Mouse (Mus musculus): Measurements from ENCODE around the gene C330007P06Rik. TPM values are rescaled to one million over a fixed set of nuclear protein-coding genes. Genes with fewer than 3 reads are reported as not detected.
A peak's percentile ranks its signal among the peaks of the same experiment; 100 is the strongest.

Gene C330007P06Rik
- polyA plus RNA-seq, 1 experiment from 2014 or later, result 12.6 TPM

- H3K4me1 ChIP-seq (replicated peaks), result 0 out of 2 replicates have a peak, but pooled peaks cover 9% of the 10 kb centered on the region
- H3K9ac ChIP-seq, result peak overlapping the region; percentile 78
- H3K4me2 ChIP-seq, result peak overlapping the region; percentile 72
- no peaks in the 10 kb centered on the region for H3K9me3 ChIP-seq (replicated peaks)
- peak; percentile 57 for ATAC-seq (ENCODE audit: insufficient read depth)
- 25% methylated on average over 40 of the region's 41 CpGs for WGBS (ENCODE audit: insufficient replicate concordance)
- peaks cover 10% of the 10 kb centered on the region for H3K36me3 ChIP-seq (replicated peaks)
- peak overlapping the region; percentile 88 for H3K27ac ChIP-seq (replicated peaks)
- peak overlapping the region; percentile 73 for H3K4me3 ChIP-seq (replicated peaks)
- no peaks in the 10 kb centered on the region for H3K27me3 ChIP-seq
These were observed 77.7 kb downstream of the C330007P06Rik start for GRCm38 (mm10) chrX:36796163-36796581.

- Histone ChIP-seq H3K9me3 (replicated peaks) (no peaks in the 10 kb centered on the region), H3K36me3 (replicated peaks) (peaks cover 10% of the 10 kb centered on the region), H3K4me2 (peak within 1 kb of the TSS; percentile 72), H3K27me3 (no peaks in the 10 kb centered on the region), H3K4me3 (replicated peaks) (peak within 1 kb of the TSS; percentile 73), H3K27ac (replicated peaks) (peak within 1 kb of the TSS; percentile 88), H3K9ac (peak within 1 kb of the TSS; percentile 78), H3K4me1 (replicated peaks) (0 out of 2 replicates have a peak, but pooled peaks cover 9% of the 10 kb centered on the region)
- ATAC-seq (ENCODE audit: insufficient read depth), result peak; percentile 96
- WGBS (ENCODE audit: insufficient replicate concordance), result 17% methylated on average over 41 of the region's 41 CpGs
These were observed 78.3 kb downstream of the C330007P06Rik start, which contains the start of gene Slc25a5 for GRCm38 (mm10) chrX:36795424-36796162. Gene Slc25a5, plus strand, starts transcription at chrX:36795651.

GRCm38 (mm10) chrX:36794571-36794970, 79.3 kb downstream of the C330007P06Rik start:
- 0 out of 2 replicates have a peak, but pooled peaks cover 9% of the 10 kb centered on the region for H3K4me1 ChIP-seq (replicated peaks)
- WGBS (ENCODE audit: insufficient replicate concordance), result 84% methylated on average over 5 of the region's 5 CpGs
- no peak for ATAC-seq (ENCODE audit: insufficient read depth)
- no peak overlapping the region for H3K4me3 ChIP-seq (replicated peaks)
- no peaks in the 10 kb centered on the region for H3K27me3 ChIP-seq
- H3K27ac ChIP-seq (replicated peaks), result no peak overlapping the region
- H3K9me3 ChIP-seq (replicated peaks), result no peaks in the 10 kb centered on the region
- peaks cover 10% of the 10 kb centered on the region for H3K36me3 ChIP-seq (replicated peaks)
- no peak overlapping the region for H3K9ac ChIP-seq
- H3K4me2 ChIP-seq, result no peak overlapping the region

- 65% methylated on average over 4 of the region's 4 CpGs for WGBS (ENCODE audit: insufficient replicate concordance)
- no peak overlapping the region for H3K4me3 ChIP-seq (replicated peaks)
- H3K4me2 ChIP-seq, result no peak overlapping the region
- no peak overlapping the region for H3K27ac ChIP-seq (replicated peaks)
- H3K27me3 ChIP-seq, result no peaks in the 10 kb centered on the region
- no peaks in the 10 kb centered on the region for H3K9me3 ChIP-seq (replicated peaks)
- no peaks in the 10 kb centered on the region for H3K36me3 ChIP-seq (replicated peaks)
- H3K9ac ChIP-seq, result no peak overlapping the region
- H3K4me1 ChIP-seq (replicated peaks), result no peaks in the 10 kb centered on the region
- ATAC-seq (ENCODE audit: insufficient read depth), result no peak
These were observed 84.6 kb downstream of the C330007P06Rik start for GRCm38 (mm10) chrX:36789360-36789759.

DNA sequence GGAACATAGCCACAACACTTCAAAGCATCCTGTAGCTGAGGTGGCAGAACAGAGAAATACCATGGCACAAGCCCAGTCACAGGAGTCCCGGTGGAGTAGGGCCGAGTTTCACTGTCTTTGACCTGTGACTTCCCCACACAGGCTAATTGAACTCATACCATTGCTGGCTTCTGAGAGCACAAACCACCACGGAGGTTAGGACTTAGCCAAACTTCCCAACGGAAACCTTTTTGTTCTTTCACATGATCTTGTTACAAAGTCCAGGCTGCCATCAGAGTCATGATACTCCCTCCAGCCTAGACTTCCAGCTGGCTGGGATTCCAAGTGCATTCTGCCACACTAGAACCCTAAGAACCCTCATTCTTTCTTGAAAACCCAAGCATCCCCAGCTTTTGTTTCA, 96.2 kb downstream of the C330007P06Rik start:
- no peak overlapping the region for H3K4me3 ChIP-seq (replicated peaks)
- 54% methylated on average over 4 of the region's 4 CpGs for WGBS (ENCODE audit: insufficient replicate concordance)
- no peaks in the 10 kb centered on the region for H3K27me3 ChIP-seq
- H3K4me2 ChIP-seq, result no peak overlapping the region
- no peaks in the 10 kb centered on the region for H3K9me3 ChIP-seq (replicated peaks)
- no peaks in the 10 kb centered on the region for H3K36me3 ChIP-seq (replicated peaks)
- no peaks in the 10 kb centered on the region for H3K4me1 ChIP-seq (replicated peaks)
- no peak overlapping the region for H3K9ac ChIP-seq
- no peak overlapping the region for H3K27ac ChIP-seq (replicated peaks)
- ATAC-seq (ENCODE audit: insufficient read depth), result no peak

- no peak for ATAC-seq (ENCODE audit: insufficient read depth)
- Histone ChIP-seq H3K4me2 (no peak overlapping the region), H3K36me3 (replicated peaks) (no peaks in the 10 kb centered on the region), H3K4me1 (replicated peaks) (no peaks in the 10 kb centered on the region), H3K4me3 (replicated peaks) (no peak overlapping the region), H3K9ac (no peak overlapping the region), H3K27ac (replicated peaks) (no peak overlapping the region), H3K27me3 (no peaks in the 10 kb centered on the region), H3K9me3 (replicated peaks) (no peaks in the 10 kb centered on the region)
- 73% methylated on average over 5 of the region's 5 CpGs for WGBS (ENCODE audit: insufficient replicate concordance)
These were observed 98.4 kb downstream of the C330007P06Rik start for GRCm38 (mm10) chrX:36775520-36775919.

Other genes starting within 250 kb of the C330007P06Rik start
- gene Akap17b, start 228.7 kb downstream of the C330007P06Rik start, polyA plus RNA-seq (2015; fragmentation: Nextera tagmentation; extraction: Ambion mirVana), result 0.48 and 0.59 TPM in 2 replicates
- 1.0 and 1.1 TPM in 2 replicates for gene Slc25a43, start 130.5 kb downstream of the C330007P06Rik start, polyA plus RNA-seq (2015; fragmentation: Nextera tagmentation; extraction: Ambion mirVana)
- 409 and 433 TPM in 2 replicates for gene Slc25a5, start 78.5 kb downstream of the C330007P06Rik start, polyA plus RNA-seq (2015; fragmentation: Nextera tagmentation; extraction: Ambion mirVana)
- gene Ube2a, start 211 bp downstream of the C330007P06Rik start, polyA plus RNA-seq (2015; fragmentation: Nextera tagmentation; extraction: Ambion mirVana), result 64.3 and 74.0 TPM in 2 replicates
- gene Nkrf, start 28.8 kb upstream of the C330007P06Rik start, polyA plus RNA-seq (2015; fragmentation: Nextera tagmentation; extraction: Ambion mirVana), result 0.51 and 0.67 TPM in 2 replicates
- gene Sept6, start 117.7 kb upstream of the C330007P06Rik start, polyA plus RNA-seq (2015; fragmentation: Nextera tagmentation; extraction: Ambion mirVana), result 3.4 and 3.9 TPM in 2 replicates
- 0.06 and 0.09 TPM in 2 replicates for gene Sowahd, start 174.7 kb upstream of the C330007P06Rik start, polyA plus RNA-seq (2015; fragmentation: Nextera tagmentation; extraction: Ambion mirVana)
- 219 and 316 TPM in 2 replicates for gene Rpl39, start 211.3 kb upstream of the C330007P06Rik start, polyA plus RNA-seq (2015; fragmentation: Nextera tagmentation; extraction: Ambion mirVana)
- gene Upf3b, start 236.2 kb upstream of the C330007P06Rik start, polyA plus RNA-seq (2015; fragmentation: Nextera tagmentation; extraction: Ambion mirVana), result 8.1 and 8.3 TPM in 2 replicates